Mouse (Mus musculus) heart, adult 2 months (tissue): Measurements from ENCODE around the gene Ap1s1.

Source experiments
- CTCF ChIP-seq: fragments of 200-600 bp; IDR thresholded peaks from 2 replicates; pipeline ENCODE4 v1.8.1; 2022; ENCODE audit warnings: antibody characterized with exemption, mild to moderate bottlenecking, moderate library complexity
- POLR2A ChIP-seq: fragments of 200-500 bp; IDR thresholded peaks from 2 replicates; pipeline ENCODE4 v1.6.1; 2011; ENCODE audit warnings: mild to moderate bottlenecking, low read depth, low read length, control low read depth; ENCODE audit not compliant: insufficient read depth

GRCm38 (mm10) chr5:137043997-137044396, 1.9 kb downstream of the Ap1s1 start:
- TF ChIP-seq CTCF (no peak), POLR2A (no peak)
